Mouse (Mus musculus) embryonic fibroblast, embryonic 13.5 days (primary cell): ENCODE measurements around the gene Wdr86. TPM values are rescaled to one million over a fixed set of nuclear protein-coding genes. Genes with fewer than 3 reads are reported as not detected.

Experiments used
- H3K27ac ChIP-seq: 2 replicates; pipeline ENCODE4 v1.5.1; 2012; ENCODE audit warnings: low read length, control low read depth, inconsistent platforms; ENCODE audit not compliant: insufficient read depth
- H3K4me1 ChIP-seq: 2 replicates; pipeline ENCODE4 v1.6.1; 2011; ENCODE audit warnings: low read length; ENCODE audit not compliant: control insufficient read depth, insufficient read depth
- H3K4me3 ChIP-seq: 2 replicates; pipeline ENCODE4 v1.5.1; 2011; ENCODE audit warnings: mild to moderate bottlenecking, control low read depth, low read length; ENCODE audit not compliant: insufficient read depth
- CTCF ChIP-seq: IDR thresholded peaks from 2 replicates; pipeline ENCODE4 v1.5.1; 2011; ENCODE audit warnings: mild to moderate bottlenecking, control low read depth, low read length, moderate library complexity, borderline replicate concordance; ENCODE audit not compliant: insufficient read depth
- POLR2A ChIP-seq: IDR thresholded peaks from 2 replicates; pipeline ENCODE4 v1.6.1; 2011; ENCODE audit warnings: low read depth, mild to moderate bottlenecking, control low read depth, low read length, moderate library complexity
- polyA plus RNA-seq: library from polyadenylated mRNA; stranded (reverse); fragments of >200 nt; gene quantifications from 2 replicates; pipeline ENCODE4 v1.2.4, GENCODE M21; 2011; ENCODE audit warnings: low read depth; ENCODE audit not compliant: missing spikeins, insufficient read length

Wdr86 gene
- polyA plus RNA-seq, 1 experiment = 1.1 TPM

DNA sequence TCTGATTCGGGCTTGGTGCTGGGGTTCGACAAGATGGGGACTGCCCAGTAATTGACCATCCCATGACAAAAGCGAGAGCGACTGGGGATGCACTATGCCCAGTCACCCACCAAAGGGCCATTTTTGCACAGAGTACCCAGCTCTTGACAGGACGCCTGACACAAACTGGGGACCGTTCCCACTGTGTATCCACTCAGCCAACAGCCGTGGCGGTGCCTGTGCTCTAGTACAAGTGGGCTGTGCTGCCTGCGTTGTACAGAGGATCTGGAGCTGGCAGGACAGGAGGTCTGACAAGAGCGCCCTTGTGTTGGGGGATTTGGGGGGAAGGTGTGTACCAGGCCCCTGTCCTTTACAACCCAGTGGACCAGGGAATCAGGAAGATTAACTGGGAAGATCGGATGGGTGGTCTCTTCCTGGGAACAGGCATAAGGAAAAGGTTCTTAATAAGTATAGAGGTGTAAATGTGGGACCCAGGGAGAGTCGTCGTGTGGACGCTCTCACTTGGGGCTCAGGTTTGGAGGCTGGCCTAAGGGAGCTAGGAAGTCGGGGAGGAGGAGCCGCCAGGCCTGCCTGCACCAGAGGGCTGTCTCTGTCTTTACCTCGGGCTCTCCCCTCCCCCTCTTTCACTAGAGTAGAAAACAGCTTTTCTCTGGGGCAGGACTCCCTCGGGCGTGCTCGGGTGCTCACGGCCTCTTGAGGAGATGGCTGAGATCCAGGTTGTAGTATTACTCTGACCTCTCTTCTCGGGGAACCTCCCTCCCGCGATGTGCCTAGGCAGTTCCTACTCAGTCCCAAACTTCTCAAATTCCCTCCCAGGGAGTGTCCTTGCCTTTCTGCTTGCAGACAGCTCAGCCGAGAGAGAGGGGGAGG lies 21.0 kb upstream of the Wdr86 start:
- H3K4me3 ChIP-seq = peak overlapping the region; percentile 40
- H3K4me1 ChIP-seq = no peaks in the 10 kb centered on the region
- no peak for TF ChIP-seq CTCF
- peak; percentile 55 for TF ChIP-seq POLR2A
- peak overlapping the region; percentile 29 for H3K27ac ChIP-seq

- TF ChIP-seq POLR2A (peak; percentile 65), CTCF (peak; percentile 75)
- no peaks in the 10 kb centered on the region for H3K4me1 ChIP-seq
These were observed 20.1 kb upstream of the Wdr86 start for GRCm38 (mm10) chr5:24750321-24751304.

GRCm38 (mm10) chr5:24749731-24750130 lies 19.2 kb upstream of the Wdr86 start:
- Histone ChIP-seq H3K4me1 (no peaks in the 10 kb centered on the region), H3K4me3 (no peak overlapping the region), H3K27ac (no peak overlapping the region)
- TF ChIP-seq POLR2A = no peak
- no peak for TF ChIP-seq CTCF

More at GRCm38 (mm10) chr5:24750321-24751304, 20.1 kb upstream of the Wdr86 start:
- peak overlapping the region; percentile 49 for H3K27ac ChIP-seq
- H3K4me3 ChIP-seq = peak overlapping the region; percentile 40

- H3K4me1 ChIP-seq = no peaks in the 10 kb centered on the region
- H3K27ac ChIP-seq = no peak overlapping the region
- no peak for TF ChIP-seq CTCF
- no peak for TF ChIP-seq POLR2A
- no peak overlapping the region for H3K4me3 ChIP-seq
These were observed 17.0 kb upstream of the Wdr86 start for GRCm38 (mm10) chr5:24747533-24747932.

DNA sequence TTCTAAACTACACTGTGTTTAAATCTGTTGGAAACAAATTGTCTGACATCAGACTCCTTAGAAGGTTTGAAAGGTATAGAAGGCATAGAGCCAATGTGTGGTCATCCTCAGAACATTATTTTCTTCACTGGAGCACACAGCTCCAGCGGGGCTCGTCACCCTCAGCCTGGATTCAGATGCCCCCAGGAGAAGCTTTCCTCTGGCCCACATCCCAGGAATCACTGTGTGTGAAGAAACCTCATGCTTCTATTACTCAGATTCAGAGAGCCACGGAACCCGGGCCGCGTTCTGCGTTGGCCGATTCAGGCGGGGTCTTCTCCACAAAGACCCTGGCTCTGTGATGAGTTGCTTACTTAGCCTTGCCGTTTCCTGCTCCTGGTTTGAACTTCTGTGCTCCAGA lies 13.4 kb upstream of the Wdr86 start:
- Histone ChIP-seq H3K4me1 (no peaks in the 10 kb centered on the region), H3K27ac (no peak overlapping the region), H3K4me3 (no peak overlapping the region)
- TF ChIP-seq POLR2A = no peak
- no peak for TF ChIP-seq CTCF

DNA sequence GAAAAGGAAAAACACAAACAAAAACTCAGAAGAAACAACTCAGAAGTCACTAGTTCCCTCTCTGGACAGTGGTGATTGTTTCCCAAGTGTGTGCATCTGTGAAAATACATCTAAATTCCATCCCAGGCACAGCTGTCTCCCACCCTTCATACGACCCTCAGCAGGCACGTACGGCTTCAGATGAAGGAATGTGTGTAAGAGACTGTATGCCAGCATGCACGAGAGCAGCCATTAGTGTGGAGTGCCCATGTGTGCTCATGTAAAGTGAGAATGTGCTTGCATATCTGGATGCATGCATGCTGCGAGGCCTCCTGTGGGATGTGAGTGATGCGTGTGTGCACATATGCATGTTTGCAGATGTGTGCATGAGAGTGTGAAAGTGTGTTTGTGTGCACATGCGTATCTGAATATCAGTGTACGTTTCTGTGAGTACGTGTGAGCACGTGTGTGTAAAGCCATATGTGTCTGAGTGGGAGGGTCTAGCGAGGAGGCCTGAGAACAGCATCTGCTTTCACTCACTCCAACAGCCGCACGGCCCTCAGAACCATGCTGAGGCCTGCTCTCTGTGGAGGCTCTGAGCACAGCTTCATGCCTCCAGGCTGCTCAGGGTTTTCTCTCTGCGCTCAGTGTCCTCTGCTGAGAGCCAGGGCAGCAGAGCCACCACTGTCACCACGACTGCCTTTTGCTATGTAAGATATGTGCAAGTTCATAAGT lies 10.8 kb upstream of the Wdr86 start:
- TF ChIP-seq POLR2A (no peak), CTCF (no peak)
- Histone ChIP-seq H3K27ac (no peak overlapping the region), H3K4me3 (no peak overlapping the region), H3K4me1 (no peaks in the 10 kb centered on the region)

GRCm38 (mm10) chr5:24739141-24739753 lies 8.7 kb upstream of the Wdr86 start:
- Histone ChIP-seq H3K4me3 (no peak overlapping the region), H3K27ac (no peak overlapping the region), H3K4me1 (no peaks in the 10 kb centered on the region)
- TF ChIP-seq POLR2A = no peak
- no peak for TF ChIP-seq CTCF

DNA sequence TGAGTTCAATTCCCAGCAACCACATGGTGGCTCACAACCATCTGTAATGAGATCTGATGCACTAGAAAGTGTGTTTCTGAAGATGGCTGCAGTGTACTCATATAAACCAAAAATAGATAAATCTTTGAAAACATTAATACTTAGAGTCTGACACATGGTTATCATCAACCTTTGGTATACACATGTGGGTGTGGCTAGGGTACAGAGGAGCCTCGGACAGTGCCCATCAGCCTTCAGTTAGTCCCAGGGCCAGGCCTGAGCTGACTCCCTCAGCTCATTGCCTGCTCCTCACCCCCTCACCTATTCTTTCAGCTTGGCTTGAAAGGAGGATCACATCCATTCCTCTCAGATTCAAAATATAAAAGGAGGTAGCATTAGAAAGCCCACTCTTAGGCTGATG lies 8.0 kb upstream of the Wdr86 start:
- Histone ChIP-seq H3K4me3 (no peak overlapping the region), H3K4me1 (no peaks in the 10 kb centered on the region), H3K27ac (no peak overlapping the region)
- TF ChIP-seq POLR2A (no peak), CTCF (no peak)

DNA sequence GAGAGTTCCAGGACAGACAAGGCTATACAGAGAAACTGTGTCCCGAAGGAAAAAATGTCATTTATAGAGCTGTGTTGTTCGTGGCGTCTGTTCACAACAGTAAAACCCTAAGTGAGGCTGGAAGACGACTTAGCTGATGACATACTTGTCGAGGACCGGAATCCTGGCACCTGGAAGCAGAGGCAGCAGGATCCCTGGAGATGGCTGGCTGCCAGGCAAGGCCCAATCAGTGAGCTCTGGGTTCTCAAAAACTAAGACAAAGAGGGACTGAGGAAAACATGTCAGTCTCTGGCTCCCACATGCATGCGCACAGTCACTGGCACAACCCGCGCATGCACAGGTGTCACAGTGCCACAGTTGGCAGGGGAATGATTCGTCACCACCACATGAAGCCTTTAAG lies 7.1 kb upstream of the Wdr86 start:
- H3K4me3 ChIP-seq = no peak overlapping the region
- no peak overlapping the region for H3K27ac ChIP-seq
- TF ChIP-seq CTCF (no peak), POLR2A (no peak)
- H3K4me1 ChIP-seq = peaks cover 2% of the 10 kb centered on the region; the same call in 1 of the 2 replicates
